Mouse (Mus musculus) ES-Bruce4 (cell line): ENCODE measurements around the gene Cirbp.

Experiments
- CTCF ChIP-seq: IDR thresholded peaks from one replicate; pipeline ENCODE4 v1.8.1; 2011; ENCODE audit warnings: low read depth, low read length
- POLR2A ChIP-seq: IDR thresholded peaks from one replicate; pipeline ENCODE4 v1.8.1; 2011; ENCODE audit warnings: low read length; ENCODE audit not compliant: insufficient read depth

GRCm38 (mm10) chr10:80207201-80207600, 41.4 kb downstream of the Cirbp start:
- TF ChIP-seq POLR2A: no peak
- no peak for TF ChIP-seq CTCF
